Mouse (Mus musculus) myocyte (in vitro differentiated cells): ENCODE measurements around the gene Rph3al.

ENCODE experiments used
- CEBPB ChIP-seq: IDR thresholded peaks from 2 replicates; pipeline ENCODE4 v1.6.1; 2011; ENCODE audit warnings: mild to moderate bottlenecking, moderate library complexity; ENCODE audit not compliant: poor library complexity, insufficient read depth, severe bottlenecking
- E2F4 ChIP-seq: IDR thresholded peaks from one replicate; pipeline ENCODE4 v1.6.1; 2011; ENCODE audit warnings: mild to moderate bottlenecking, control low read depth, moderate library complexity; ENCODE audit not compliant: insufficient read depth
- MAX ChIP-seq: IDR thresholded peaks from one replicate; pipeline ENCODE4 v1.6.1; 2011; ENCODE audit warnings: low read depth, mild to moderate bottlenecking, control low read depth
- MYOG ChIP-seq, 3 experiments: IDR thresholded peaks; one replicate each; pipeline ENCODE4 v1.6.1; 2011; ENCODE audit warnings: control low read depth in 2 of 3, low read depth in 2 of 3, mild to moderate bottlenecking in 2 of 3; ENCODE audit not compliant: insufficient read length in 2 of 3, control insufficient read depth in 1 of 3, insufficient read depth in 1 of 3
- POLR2A ChIP-seq: IDR thresholded peaks from one replicate; pipeline ENCODE4 v1.6.1; 2011; ENCODE audit warnings: low read depth, mild to moderate bottlenecking, control low read depth, moderate library complexity; ENCODE audit not compliant: insufficient read length
- POLR2AphosphoS2 ChIP-seq: IDR thresholded peaks from one replicate; pipeline ENCODE4 v1.6.1; 2011; ENCODE audit warnings: low read depth, control low read depth; ENCODE audit not compliant: insufficient read length
- REST ChIP-seq: IDR thresholded peaks from one replicate; pipeline ENCODE4 v1.6.1; 2011; ENCODE audit warnings: mild to moderate bottlenecking, control low read depth, moderate library complexity; ENCODE audit not compliant: insufficient read depth, insufficient read length
- SRF ChIP-seq: IDR thresholded peaks from one replicate; pipeline ENCODE4 v1.6.1; 2011; ENCODE audit warnings: low read depth; ENCODE audit not compliant: control insufficient read depth, insufficient read length
- TCF12 ChIP-seq: IDR thresholded peaks from one replicate; pipeline ENCODE4 v1.6.1; 2011; ENCODE audit warnings: mild to moderate bottlenecking, control low read depth; ENCODE audit not compliant: poor library complexity, insufficient read depth, severe bottlenecking
- TCF3 ChIP-seq: IDR thresholded peaks from one replicate; pipeline ENCODE4 v1.6.1; 2011; ENCODE audit warnings: low read depth, control low read depth; ENCODE audit not compliant: insufficient read length
- USF1 ChIP-seq: IDR thresholded peaks from one replicate; pipeline ENCODE4 v1.6.1; 2011; ENCODE audit warnings: low read depth, mild to moderate bottlenecking, control low read depth, moderate library complexity

DNA sequence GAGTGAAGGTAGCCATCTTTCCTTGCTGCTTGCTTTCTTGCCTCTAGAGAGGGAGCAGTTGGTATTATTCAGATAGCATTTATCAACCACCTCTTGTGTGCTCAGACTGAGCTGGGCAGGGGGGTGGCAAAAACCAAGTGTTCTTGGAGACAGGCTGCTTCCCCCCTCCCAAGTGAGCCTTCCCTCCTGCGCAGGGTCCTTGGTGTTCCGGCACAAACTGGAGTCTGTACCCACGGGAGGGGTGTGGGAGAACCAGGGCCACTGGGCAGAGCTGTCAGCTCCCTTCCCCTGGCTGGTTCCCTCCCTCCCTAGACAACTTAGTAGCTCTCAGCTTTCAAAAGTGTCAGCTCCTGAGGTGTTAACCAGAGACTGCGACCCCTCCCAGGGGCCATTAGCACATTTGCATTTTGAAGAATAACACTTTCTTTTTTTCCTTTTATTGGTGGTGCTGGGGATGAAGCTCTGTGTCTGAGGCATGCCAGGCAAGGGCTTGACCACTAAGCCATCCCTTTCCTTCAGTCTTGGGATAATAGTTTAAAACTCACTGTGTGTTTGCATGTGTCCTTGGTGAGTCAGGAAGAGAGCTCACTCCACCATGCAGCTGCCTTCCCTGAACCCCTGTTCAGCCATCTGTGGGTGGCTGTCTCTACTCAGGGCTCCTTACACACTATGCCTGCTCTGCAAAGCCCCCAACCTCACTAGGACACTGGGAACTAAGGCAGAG lies 73.5 kb downstream of the Rph3al start:
- no peak for TF ChIP-seq POLR2A
- no peak for TF ChIP-seq CEBPB
- no peak for TF ChIP-seq USF1
- no peak for TF ChIP-seq REST
- TF ChIP-seq SRF = no peak
- no peak for TF ChIP-seq POLR2AphosphoS2
- no peak for TF ChIP-seq TCF3
- TF ChIP-seq MYOG (IDR thresholded peaks at IDR 0.05; ENCODE audit: control insufficient read depth in 1 of 3, insufficient read depth in 1 of 3, insufficient read length in 2 of 3, low read depth in 2 of 3) = no peak
- no peak for TF ChIP-seq MAX
- TF ChIP-seq TCF12 = no peak
- no peak for TF ChIP-seq E2F4
